Mouse (Mus musculus) lung, adult 2 months (tissue): ENCODE measurements at regions not wholly inside any gene's neighbourhood (a gene's known extent, or its start where the extent isn't known, plus 50 kb on each side); places are given as distances from the start of the nearest gene placed in this dataset.

Experiments
- CTCF ChIP-seq: fragments of 200-500 bp; IDR thresholded peaks from 2 replicates; pipeline ENCODE4 v1.5.1; 2011; ENCODE audit warnings: mild to moderate bottlenecking, low read length, control low read depth; ENCODE audit not compliant: insufficient read depth
- POLR2A ChIP-seq: fragments of 200-500 bp; IDR thresholded peaks from 2 replicates; pipeline ENCODE4 v1.6.1; 2011; ENCODE audit warnings: low read depth, mild to moderate bottlenecking, control low read depth, low read length, borderline replicate concordance; ENCODE audit errors: extremely low read depth

DNA sequence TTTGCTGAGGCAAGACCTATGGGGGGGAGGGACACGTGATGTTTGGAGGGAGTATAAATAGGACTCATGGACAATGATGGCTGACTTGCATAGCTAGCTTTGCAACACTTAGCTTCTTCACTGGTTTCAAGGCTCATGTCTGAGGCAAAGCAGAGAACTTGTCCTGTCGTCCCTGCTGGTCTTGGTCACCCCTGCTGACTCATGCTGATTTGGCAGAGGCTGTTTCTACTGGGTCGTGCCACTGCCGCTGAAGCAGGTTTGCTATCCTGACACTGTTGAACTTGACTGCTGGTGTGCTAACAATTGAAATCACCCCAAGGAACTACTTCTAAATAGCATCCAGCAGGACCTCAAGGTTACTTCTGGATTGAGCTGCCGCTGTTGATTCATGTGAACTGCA, 329.0 kb downstream of the Cxcl12 start:
- no peak for TF ChIP-seq CTCF
- TF ChIP-seq POLR2A = no peak
